Mouse (Mus musculus) thymus, adult 2 months (tissue): Measurements from ENCODE around the gene Ccsap.

Source experiments
- CTCF ChIP-seq: fragments of 200-500 bp; IDR thresholded peaks from 2 replicates; pipeline ENCODE4 v1.5.1; 2012; ENCODE audit warnings: mild to moderate bottlenecking, control low read depth, low read length, moderate library complexity, borderline replicate concordance; ENCODE audit not compliant: control insufficient read depth, poor library complexity, insufficient read depth; ENCODE audit errors: extremely low read depth
- POLR2A ChIP-seq: fragments of 200-500 bp; IDR thresholded peaks from 2 replicates; pipeline ENCODE4 v1.6.1; 2012; ENCODE audit warnings: mild to moderate bottlenecking, low read length, control low read depth, moderate library complexity; ENCODE audit not compliant: control insufficient read depth, poor library complexity, insufficient read depth; ENCODE audit errors: extremely low read depth

- no peak for TF ChIP-seq POLR2A
- no peak for TF ChIP-seq CTCF
These were observed 58.5 kb downstream of the Ccsap start for GRCm38 (mm10) chr8:123801538-123801937.
